Mouse (Mus musculus): ENCODE data around the gene Maml3. TPM values are rescaled to one million over a fixed set of nuclear protein-coding genes. Genes with fewer than 3 reads are reported as not detected.

Gene Maml3
- polyA plus RNA-seq, 1 experiment from 2014 or later: 2.6 TPM

- Histone ChIP-seq H3K27me3 (ENCODE audit: control insufficient read depth, insufficient read depth, low read length) (no peaks in the 10 kb centered on the region), H3K9ac (ENCODE audit: low read depth, low read length) (no peak overlapping the region), H3K4me1 (ENCODE audit: control insufficient read depth, insufficient read depth, low read length) (no peaks in the 10 kb centered on the region), H3K36me3 (ENCODE audit: control insufficient read depth, insufficient read depth, low read length) (no peaks in the 10 kb centered on the region), H3K4me3 (ENCODE audit: low read depth, low read length) (no peak overlapping the region), H3K9me3 (replicated peaks; ENCODE audit: control insufficient read depth, low read length) (no peaks in the 10 kb centered on the region), H3K4me2 (no peak overlapping the region), H3K27ac (ENCODE audit: low read depth, low read length) (no peak overlapping the region)
- no peak for ATAC-seq (replicated peaks; ENCODE audit: insufficient number of reproducible peaks, low FRiP score, low TSS enrichment)
- 39% methylated on average over 2 of the region's 2 CpGs for WGBS (ENCODE audit: insufficient replicate concordance)
These were observed 245.7 kb downstream of the Maml3 start for GRCm38 (mm10) chr3:51859208-51859607.

DNA sequence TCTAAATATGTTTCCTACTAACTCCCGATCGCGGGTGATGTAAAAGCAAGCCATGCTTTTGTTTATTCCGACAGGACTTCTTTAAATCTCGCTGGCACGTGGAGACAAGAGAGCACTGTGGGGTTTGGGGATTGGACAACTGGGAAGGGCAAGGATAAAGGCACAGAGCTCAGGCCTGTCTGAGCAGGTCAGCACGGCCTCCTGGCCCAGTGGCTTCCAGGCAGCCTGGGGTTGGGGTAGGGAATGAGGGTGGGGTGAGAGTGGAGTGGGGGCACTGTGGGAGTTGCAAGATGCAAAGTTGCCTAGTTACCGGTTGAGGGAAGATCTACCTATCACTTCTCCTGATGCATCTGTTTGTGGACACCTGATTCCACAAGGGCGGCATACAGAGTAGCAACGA is 250.7 kb downstream of the Maml3 start:
- no peaks in the 10 kb centered on the region for H3K27me3 ChIP-seq (ENCODE audit: control insufficient read depth, insufficient read depth, low read length)
- no peak for ATAC-seq (replicated peaks; ENCODE audit: insufficient number of reproducible peaks, low FRiP score, low TSS enrichment)
- H3K27ac ChIP-seq (ENCODE audit: low read depth, low read length): no peak overlapping the region
- WGBS (ENCODE audit: insufficient replicate concordance): 76% methylated on average over 10 of the region's 10 CpGs
- H3K9me3 ChIP-seq (replicated peaks; ENCODE audit: control insufficient read depth, low read length): no peaks in the 10 kb centered on the region
- no peak overlapping the region for H3K4me2 ChIP-seq
- peaks cover 4% of the 10 kb centered on the region; the same call in 1 of the 2 replicates for H3K4me1 ChIP-seq (ENCODE audit: control insufficient read depth, insufficient read depth, low read length)
- no peaks in the 10 kb centered on the region for H3K36me3 ChIP-seq (ENCODE audit: control insufficient read depth, insufficient read depth, low read length)
- no peak overlapping the region for H3K4me3 ChIP-seq (ENCODE audit: low read depth, low read length)
- H3K9ac ChIP-seq (ENCODE audit: low read depth, low read length): no peak overlapping the region

- Histone ChIP-seq H3K4me1 (ENCODE audit: control insufficient read depth, insufficient read depth, low read length) (peaks cover 6% of the 10 kb centered on the region; the same call in 1 of the 2 replicates), H3K4me2 (no peak overlapping the region), H3K9ac (ENCODE audit: low read depth, low read length) (no peak overlapping the region), H3K27me3 (ENCODE audit: control insufficient read depth, insufficient read depth, low read length) (no peaks in the 10 kb centered on the region), H3K4me3 (ENCODE audit: low read depth, low read length) (no peak overlapping the region), H3K36me3 (ENCODE audit: control insufficient read depth, insufficient read depth, low read length) (no peaks in the 10 kb centered on the region), H3K27ac (ENCODE audit: low read depth, low read length) (no peak overlapping the region), H3K9me3 (replicated peaks; ENCODE audit: control insufficient read depth, low read length) (no peaks in the 10 kb centered on the region)
- no peak for ATAC-seq (replicated peaks; ENCODE audit: insufficient number of reproducible peaks, low FRiP score, low TSS enrichment)
- WGBS (ENCODE audit: insufficient replicate concordance): 83% methylated on average over 7 of the region's 7 CpGs
These were observed 251.3 kb downstream of the Maml3 start for GRCm38 (mm10) chr3:51853610-51854009.

- H3K4me2 ChIP-seq: no peak overlapping the region
- H3K27me3 ChIP-seq (ENCODE audit: control insufficient read depth, insufficient read depth, low read length): no peaks in the 10 kb centered on the region
- WGBS (ENCODE audit: insufficient replicate concordance): 68% methylated on average over 3 of the region's 3 CpGs
- no peak overlapping the region for H3K4me3 ChIP-seq (ENCODE audit: low read depth, low read length)
- no peak overlapping the region for H3K9ac ChIP-seq (ENCODE audit: low read depth, low read length)
- no peak for ATAC-seq (replicated peaks; ENCODE audit: insufficient number of reproducible peaks, low FRiP score, low TSS enrichment)
- H3K27ac ChIP-seq (ENCODE audit: low read depth, low read length): no peak overlapping the region
- H3K36me3 ChIP-seq (ENCODE audit: control insufficient read depth, insufficient read depth, low read length): no peaks in the 10 kb centered on the region
- H3K4me1 ChIP-seq (ENCODE audit: control insufficient read depth, insufficient read depth, low read length): peaks cover 6% of the 10 kb centered on the region; the same call in 1 of the 2 replicates
- no peaks in the 10 kb centered on the region for H3K9me3 ChIP-seq (replicated peaks; ENCODE audit: control insufficient read depth, low read length)
These were observed 252.2 kb downstream of the Maml3 start for GRCm38 (mm10) chr3:51852692-51853091.

DNA sequence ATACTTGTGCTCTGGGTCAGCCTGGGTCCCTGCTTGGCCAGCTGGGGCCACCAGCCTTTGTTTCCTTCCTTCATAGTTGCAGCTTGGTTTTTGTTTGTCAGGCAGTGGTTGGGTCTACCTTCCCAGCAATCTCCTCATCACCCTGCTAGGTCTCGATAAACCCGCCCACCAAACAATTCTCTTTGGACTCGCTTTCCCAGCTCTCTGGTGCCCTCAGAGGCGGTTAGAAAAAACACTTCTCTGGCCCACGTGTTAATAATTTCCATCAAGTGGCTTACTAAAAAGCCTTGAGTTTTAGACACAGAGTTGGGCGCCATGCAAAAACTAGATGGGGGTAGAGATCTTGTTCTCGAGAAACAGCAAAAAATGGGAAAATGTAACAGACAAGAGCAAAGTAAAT is 253.3 kb downstream of the Maml3 start:
- H3K4me2 ChIP-seq: no peak overlapping the region
- no peak overlapping the region for H3K4me3 ChIP-seq (ENCODE audit: low read depth, low read length)
- no peak overlapping the region for H3K27ac ChIP-seq (ENCODE audit: low read depth, low read length)
- no peak for ATAC-seq (replicated peaks; ENCODE audit: insufficient number of reproducible peaks, low FRiP score, low TSS enrichment)
- no peak overlapping the region for H3K9ac ChIP-seq (ENCODE audit: low read depth, low read length)
- WGBS (ENCODE audit: insufficient replicate concordance): 66% methylated on average over 7 of the region's 7 CpGs
- H3K27me3 ChIP-seq (ENCODE audit: control insufficient read depth, insufficient read depth, low read length): no peaks in the 10 kb centered on the region
- H3K36me3 ChIP-seq (ENCODE audit: control insufficient read depth, insufficient read depth, low read length): no peaks in the 10 kb centered on the region
- peaks cover 6% of the 10 kb centered on the region; the same call in 1 of the 2 replicates for H3K4me1 ChIP-seq (ENCODE audit: control insufficient read depth, insufficient read depth, low read length)
- no peaks in the 10 kb centered on the region for H3K9me3 ChIP-seq (replicated peaks; ENCODE audit: control insufficient read depth, low read length)

GRCm38 (mm10) chr3:51849462-51849861 is 255.4 kb downstream of the Maml3 start:
- Histone ChIP-seq H3K4me1 (ENCODE audit: control insufficient read depth, insufficient read depth, low read length) (peaks cover 6% of the 10 kb centered on the region; the same call in 1 of the 2 replicates), H3K27ac (ENCODE audit: low read depth, low read length) (peak overlapping the region; percentile 24; the same call in 1 of the 2 replicates), H3K36me3 (ENCODE audit: control insufficient read depth, insufficient read depth, low read length) (no peaks in the 10 kb centered on the region), H3K9ac (ENCODE audit: low read depth, low read length) (no peak overlapping the region), H3K4me3 (ENCODE audit: low read depth, low read length) (no peak overlapping the region), H3K9me3 (replicated peaks; ENCODE audit: control insufficient read depth, low read length) (no peaks in the 10 kb centered on the region), H3K27me3 (ENCODE audit: control insufficient read depth, insufficient read depth, low read length) (no peaks in the 10 kb centered on the region), H3K4me2 (no peak overlapping the region; the same call in 1 of the 2 replicates)
- ATAC-seq (replicated peaks; ENCODE audit: insufficient number of reproducible peaks, low FRiP score, low TSS enrichment): no peak
- WGBS (ENCODE audit: insufficient replicate concordance): 49% methylated on average over 6 of the region's 6 CpGs

- no peak for ATAC-seq (replicated peaks; ENCODE audit: insufficient number of reproducible peaks, low FRiP score, low TSS enrichment)
These were observed 257.6 kb downstream of the Maml3 start for GRCm38 (mm10) chr3:51847262-51847661.

DNA sequence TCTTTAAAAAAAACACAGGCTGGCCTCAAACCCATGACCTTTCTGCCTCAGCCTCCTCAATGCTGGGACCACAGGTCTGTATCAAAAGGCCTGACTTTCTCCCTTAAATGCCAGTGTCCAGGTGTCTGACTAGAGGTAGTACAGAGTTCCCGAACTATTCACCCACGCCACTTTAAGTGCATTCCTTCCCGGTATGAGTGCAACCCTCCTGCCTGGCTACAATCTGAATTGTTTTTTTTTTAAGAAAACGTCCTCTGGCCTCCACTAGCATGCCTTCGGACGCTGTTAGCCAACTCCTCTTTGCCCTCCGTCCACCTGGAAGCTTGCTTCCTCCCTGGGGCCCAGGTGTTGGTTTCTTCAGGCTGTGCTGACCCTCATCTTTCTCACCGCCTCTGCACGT is 260.6 kb downstream of the Maml3 start:
- ATAC-seq (replicated peaks; ENCODE audit: insufficient number of reproducible peaks, low FRiP score, low TSS enrichment): no peak
- Histone ChIP-seq H3K4me3 (ENCODE audit: low read depth, low read length) (no peak overlapping the region), H3K9me3 (replicated peaks; ENCODE audit: control insufficient read depth, low read length) (no peaks in the 10 kb centered on the region), H3K36me3 (ENCODE audit: control insufficient read depth, insufficient read depth, low read length) (no peaks in the 10 kb centered on the region), H3K9ac (ENCODE audit: low read depth, low read length) (no peak overlapping the region), H3K27ac (ENCODE audit: low read depth, low read length) (no peak overlapping the region), H3K4me1 (ENCODE audit: control insufficient read depth, insufficient read depth, low read length) (peaks cover 3% of the 10 kb centered on the region; the same call in 1 of the 2 replicates), H3K4me2 (no peak overlapping the region), H3K27me3 (ENCODE audit: control insufficient read depth, insufficient read depth, low read length) (no peaks in the 10 kb centered on the region)
- WGBS (ENCODE audit: insufficient replicate concordance): 75% methylated on average over 9 of the region's 9 CpGs

More at GRCm38 (mm10) chr3:51847262-51847661, 257.6 kb downstream of the Maml3 start:
- no peaks in the 10 kb centered on the region for H3K36me3 ChIP-seq (ENCODE audit: control insufficient read depth, insufficient read depth, low read length)
- H3K4me2 ChIP-seq: no peak overlapping the region
- no peaks in the 10 kb centered on the region for H3K27me3 ChIP-seq (ENCODE audit: control insufficient read depth, insufficient read depth, low read length)
- peaks cover 6% of the 10 kb centered on the region; the same call in 1 of the 2 replicates for H3K4me1 ChIP-seq (ENCODE audit: control insufficient read depth, insufficient read depth, low read length)
- 89% methylated on average over 4 of the region's 4 CpGs for WGBS (ENCODE audit: insufficient replicate concordance)
- H3K9me3 ChIP-seq (replicated peaks; ENCODE audit: control insufficient read depth, low read length): no peaks in the 10 kb centered on the region
- no peak overlapping the region for H3K9ac ChIP-seq (ENCODE audit: low read depth, low read length)
- no peak overlapping the region for H3K27ac ChIP-seq (ENCODE audit: low read depth, low read length)
- H3K4me3 ChIP-seq (ENCODE audit: low read depth, low read length): no peak overlapping the region

- Histone ChIP-seq H3K4me2 (no peak overlapping the region), H3K4me3 (ENCODE audit: low read depth, low read length) (no peak overlapping the region), H3K27me3 (ENCODE audit: control insufficient read depth, insufficient read depth, low read length) (no peaks in the 10 kb centered on the region), H3K4me1 (ENCODE audit: control insufficient read depth, insufficient read depth, low read length) (no peaks in the 10 kb centered on the region), H3K9me3 (replicated peaks; ENCODE audit: control insufficient read depth, low read length) (no peaks in the 10 kb centered on the region), H3K9ac (ENCODE audit: low read depth, low read length) (no peak overlapping the region), H3K27ac (ENCODE audit: low read depth, low read length) (no peak overlapping the region), H3K36me3 (ENCODE audit: control insufficient read depth, insufficient read depth, low read length) (no peaks in the 10 kb centered on the region)
- no peak for ATAC-seq (replicated peaks; ENCODE audit: insufficient number of reproducible peaks, low FRiP score, low TSS enrichment)
- 85% methylated on average over 12 of the region's 12 CpGs for WGBS (ENCODE audit: insufficient replicate concordance)
These were observed 262.7 kb downstream of the Maml3 start for GRCm38 (mm10) chr3:51842140-51842539.
